Mouse (Mus musculus): ENCODE measurements at regions not wholly inside any gene's neighbourhood (a gene's known extent, or its start where the extent isn't known, plus 50 kb on each side); places are given as distances from the start of the nearest gene placed in this dataset.

- WGBS (ENCODE audit: insufficient replicate concordance), result 80% methylated on average over 2 of the region's 2 CpGs
- Histone ChIP-seq H3K4me3 (ENCODE audit: low read depth, low read length) (no peak overlapping the region), H3K4me1 (ENCODE audit: control insufficient read depth, insufficient read depth, low read length) (no peaks in the 10 kb centered on the region), H3K27me3 (ENCODE audit: control insufficient read depth, insufficient read depth, low read length) (no peaks in the 10 kb centered on the region), H3K9me3 (replicated peaks; ENCODE audit: control insufficient read depth, low read length) (no peaks in the 10 kb centered on the region), H3K4me2 (no peak overlapping the region), H3K9ac (ENCODE audit: low read depth, low read length) (no peak overlapping the region), H3K27ac (ENCODE audit: low read depth, low read length) (no peak overlapping the region), H3K36me3 (ENCODE audit: control insufficient read depth, insufficient read depth, low read length) (no peaks in the 10 kb centered on the region)
- no peak for ATAC-seq (replicated peaks; ENCODE audit: insufficient number of reproducible peaks, low FRiP score, low TSS enrichment)
Observed at GRCm38 (mm10) chr9:94199864-94200263, 338.0 kb downstream of the 1190002N15Rik start.

GRCm38 (mm10) chr9:94191083-94191482 lies 346.8 kb downstream of the 1190002N15Rik start:
- Histone ChIP-seq H3K27me3 (ENCODE audit: control insufficient read depth, insufficient read depth, low read length) (no peaks in the 10 kb centered on the region), H3K9me3 (replicated peaks; ENCODE audit: control insufficient read depth, low read length) (no peaks in the 10 kb centered on the region), H3K9ac (ENCODE audit: low read depth, low read length) (no peak overlapping the region), H3K4me3 (ENCODE audit: low read depth, low read length) (no peak overlapping the region), H3K36me3 (ENCODE audit: control insufficient read depth, insufficient read depth, low read length) (no peaks in the 10 kb centered on the region), H3K4me1 (ENCODE audit: control insufficient read depth, insufficient read depth, low read length) (no peaks in the 10 kb centered on the region), H3K27ac (ENCODE audit: low read depth, low read length) (no peak overlapping the region), H3K4me2 (no peak overlapping the region)
- no peak for ATAC-seq (replicated peaks; ENCODE audit: insufficient number of reproducible peaks, low FRiP score, low TSS enrichment)
- 78% methylated on average over 3 of the region's 3 CpGs for WGBS (ENCODE audit: insufficient replicate concordance)

GRCm38 (mm10) chr9:94189872-94190800 lies 347.7 kb downstream of the 1190002N15Rik start:
- Histone ChIP-seq H3K4me1 (ENCODE audit: control insufficient read depth, insufficient read depth, low read length) (no peaks in the 10 kb centered on the region), H3K36me3 (ENCODE audit: control insufficient read depth, insufficient read depth, low read length) (no peaks in the 10 kb centered on the region), H3K9ac (ENCODE audit: low read depth, low read length) (no peak overlapping the region), H3K27ac (ENCODE audit: low read depth, low read length) (no peak overlapping the region), H3K27me3 (ENCODE audit: control insufficient read depth, insufficient read depth, low read length) (no peaks in the 10 kb centered on the region), H3K9me3 (replicated peaks; ENCODE audit: control insufficient read depth, low read length) (no peaks in the 10 kb centered on the region), H3K4me2 (no peak overlapping the region), H3K4me3 (ENCODE audit: low read depth, low read length) (no peak overlapping the region)
- ATAC-seq (replicated peaks; ENCODE audit: insufficient number of reproducible peaks, low FRiP score, low TSS enrichment), result no peak
- WGBS (ENCODE audit: insufficient replicate concordance), result 63% methylated on average over 2 of the region's 2 CpGs

GRCm38 (mm10) chr9:94188124-94188523 lies 349.8 kb downstream of the 1190002N15Rik start:
- Histone ChIP-seq H3K9ac (ENCODE audit: low read depth, low read length) (no peak overlapping the region), H3K27me3 (ENCODE audit: control insufficient read depth, insufficient read depth, low read length) (no peaks in the 10 kb centered on the region), H3K36me3 (ENCODE audit: control insufficient read depth, insufficient read depth, low read length) (no peaks in the 10 kb centered on the region), H3K27ac (ENCODE audit: low read depth, low read length) (no peak overlapping the region), H3K9me3 (replicated peaks; ENCODE audit: control insufficient read depth, low read length) (no peaks in the 10 kb centered on the region), H3K4me2 (no peak overlapping the region), H3K4me3 (ENCODE audit: low read depth, low read length) (no peak overlapping the region), H3K4me1 (ENCODE audit: control insufficient read depth, insufficient read depth, low read length) (no peaks in the 10 kb centered on the region)
- no peak for ATAC-seq (replicated peaks; ENCODE audit: insufficient number of reproducible peaks, low FRiP score, low TSS enrichment)

- H3K4me2 ChIP-seq, result no peak overlapping the region
- 77% methylated on average over 2 of the region's 2 CpGs for WGBS (ENCODE audit: insufficient replicate concordance)
- no peak overlapping the region for H3K27ac ChIP-seq (ENCODE audit: low read depth, low read length)
- no peaks in the 10 kb centered on the region for H3K4me1 ChIP-seq (ENCODE audit: control insufficient read depth, insufficient read depth, low read length)
- no peak for ATAC-seq (replicated peaks; ENCODE audit: insufficient number of reproducible peaks, low FRiP score, low TSS enrichment)
- no peak overlapping the region for H3K4me3 ChIP-seq (ENCODE audit: low read depth, low read length)
- H3K36me3 ChIP-seq (ENCODE audit: control insufficient read depth, insufficient read depth, low read length), result no peaks in the 10 kb centered on the region
- H3K9me3 ChIP-seq (replicated peaks; ENCODE audit: control insufficient read depth, low read length), result no peaks in the 10 kb centered on the region
- H3K9ac ChIP-seq (ENCODE audit: low read depth, low read length), result no peak overlapping the region
- no peaks in the 10 kb centered on the region for H3K27me3 ChIP-seq (ENCODE audit: control insufficient read depth, insufficient read depth, low read length)
Observed at GRCm38 (mm10) chr9:94169905-94170612, 367.8 kb downstream of the 1190002N15Rik start.

GRCm38 (mm10) chr9:94163671-94164070 lies 374.2 kb downstream of the 1190002N15Rik start:
- Histone ChIP-seq H3K9ac (ENCODE audit: low read depth, low read length) (no peak overlapping the region), H3K27me3 (ENCODE audit: control insufficient read depth, insufficient read depth, low read length) (no peaks in the 10 kb centered on the region), H3K4me2 (no peak overlapping the region), H3K4me3 (ENCODE audit: low read depth, low read length) (no peak overlapping the region), H3K36me3 (ENCODE audit: control insufficient read depth, insufficient read depth, low read length) (no peaks in the 10 kb centered on the region), H3K27ac (ENCODE audit: low read depth, low read length) (no peak overlapping the region), H3K9me3 (replicated peaks; ENCODE audit: control insufficient read depth, low read length) (no peaks in the 10 kb centered on the region), H3K4me1 (ENCODE audit: control insufficient read depth, insufficient read depth, low read length) (no peaks in the 10 kb centered on the region)
- ATAC-seq (replicated peaks; ENCODE audit: insufficient number of reproducible peaks, low FRiP score, low TSS enrichment), result no peak
- WGBS (ENCODE audit: insufficient replicate concordance), result 84% methylated on average over 1 of the region's 1 CpGs

GRCm38 (mm10) chr9:94155581-94155980 lies 382.3 kb downstream of the 1190002N15Rik start:
- Histone ChIP-seq H3K9ac (ENCODE audit: low read depth, low read length) (no peak overlapping the region), H3K27ac (ENCODE audit: low read depth, low read length) (no peak overlapping the region), H3K27me3 (ENCODE audit: control insufficient read depth, insufficient read depth, low read length) (no peaks in the 10 kb centered on the region), H3K9me3 (replicated peaks; ENCODE audit: control insufficient read depth, low read length) (no peaks in the 10 kb centered on the region), H3K36me3 (ENCODE audit: control insufficient read depth, insufficient read depth, low read length) (no peaks in the 10 kb centered on the region), H3K4me3 (ENCODE audit: low read depth, low read length) (no peak overlapping the region), H3K4me2 (no peak overlapping the region), H3K4me1 (ENCODE audit: control insufficient read depth, insufficient read depth, low read length) (no peaks in the 10 kb centered on the region)
- WGBS (ENCODE audit: insufficient replicate concordance), result 76% methylated on average over 2 of the region's 2 CpGs
- no peak for ATAC-seq (replicated peaks; ENCODE audit: insufficient number of reproducible peaks, low FRiP score, low TSS enrichment)

- no peak overlapping the region for H3K27ac ChIP-seq (ENCODE audit: low read depth, low read length)
- H3K36me3 ChIP-seq (ENCODE audit: control insufficient read depth, insufficient read depth, low read length), result no peaks in the 10 kb centered on the region
- H3K4me2 ChIP-seq, result no peak overlapping the region
- no peak for ATAC-seq (replicated peaks; ENCODE audit: insufficient number of reproducible peaks, low FRiP score, low TSS enrichment)
- H3K27me3 ChIP-seq (ENCODE audit: control insufficient read depth, insufficient read depth, low read length), result no peaks in the 10 kb centered on the region
- WGBS (ENCODE audit: insufficient replicate concordance), result 84% methylated on average over 1 of the region's 1 CpGs
- no peaks in the 10 kb centered on the region for H3K4me1 ChIP-seq (ENCODE audit: control insufficient read depth, insufficient read depth, low read length)
- H3K9me3 ChIP-seq (replicated peaks; ENCODE audit: control insufficient read depth, low read length), result no peaks in the 10 kb centered on the region
- H3K9ac ChIP-seq (ENCODE audit: low read depth, low read length), result no peak overlapping the region
- no peak overlapping the region for H3K4me3 ChIP-seq (ENCODE audit: low read depth, low read length)
Observed at GRCm38 (mm10) chr9:94148474-94148873, 389.4 kb downstream of the 1190002N15Rik start.

All from heart, embryonic 11.5 days (tissue).